Mouse (Mus musculus) forebrain, postnatal 0 days (tissue): ENCODE measurements around the gene Ctnnd1. TPM values are rescaled to one million over a fixed set of nuclear protein-coding genes. Genes with fewer than 3 reads are reported as not detected.
"Not testable (repeated sequence)": the region's sequence is repeated elsewhere in the genome, so short reads cannot be mapped to it uniquely, and the experiment has no call there.

Experiments
- ATAC-seq: fragments of 200-750 bp; cut with Nextera tagmentation; 2 replicates; pipeline ENCODE4 v1.8.0; 2017; ENCODE audit warnings: mild to moderate bottlenecking, moderate library complexity
- DNase-seq: peaks from one replicate; pipeline ENCODE4 v3.0.0-alpha.2; 2015
- H3K27ac ChIP-seq: fragments of 300-500 bp; sonication (generic); 2 replicates; pipeline ENCODE4 v1.5.1; 2014; ENCODE audit warnings: low read depth, mild to moderate bottlenecking, antibody characterized with exemption, low read length, moderate library complexity, mixed read lengths
- H3K27me3 ChIP-seq: fragments of 300-500 bp; sonication (generic); 2 replicates; pipeline ENCODE4 v1.6.1; 2014; ENCODE audit warnings: mild to moderate bottlenecking, low read length, mixed read lengths; ENCODE audit not compliant: insufficient read depth
- H3K36me3 ChIP-seq: fragments of 300-500 bp; sonication (generic); 2 replicates; pipeline ENCODE4 v1.6.1; 2014; ENCODE audit warnings: mild to moderate bottlenecking, moderate library complexity; ENCODE audit not compliant: insufficient read depth
- H3K4me1 ChIP-seq: fragments of 300-500 bp; sonication (generic); 2 replicates; pipeline ENCODE4 v1.6.1; 2014; ENCODE audit warnings: antibody characterized with exemption; ENCODE audit not compliant: insufficient read depth
- H3K4me2 ChIP-seq: fragments of 300-500 bp; sonication (generic); 2 replicates; pipeline ENCODE4 v1.6.1; 2014; ENCODE audit warnings: low read depth, mild to moderate bottlenecking, moderate library complexity
- H3K4me3 ChIP-seq: fragments of 300-500 bp; sonication (generic); 2 replicates; pipeline ENCODE4 v1.5.1; 2014; ENCODE audit warnings: low read depth, low read length, mixed read lengths
- H3K9ac ChIP-seq: fragments of 300-500 bp; sonication (generic); 2 replicates; pipeline ENCODE4 v1.6.1; 2014; ENCODE audit warnings: mild to moderate bottlenecking
- H3K9me3 ChIP-seq: fragments of 300-500 bp; sonication (generic); 2 replicates; pipeline ENCODE4 v1.6.1; 2016; ENCODE audit warnings: low read length
- CTCF ChIP-seq: sonication (generic); IDR thresholded peaks from 2 replicates; pipeline ENCODE4 v1.5.1; 2016; ENCODE audit warnings: antibody characterized with exemption, control low read depth, low read depth
- WGBS: fragments of 180-500 bp; shearing (Covaris S2); extraction: QIAGEN DNeasy Blood & Tissue Kit; methylation state at CpG from one replicate; pipeline ENCODE4 v1.1.7; 2014; 5-methylcytosine and 5-hydroxymethylcytosine counted together
- polyA plus RNA-seq: library from polyadenylated mRNA; unstranded; fragments of >200 nt; fragmentation: Nextera tagmentation; extraction: Ambion mirVana; gene quantifications from 2 replicates; pipeline ENCODE4 v1.2.1, GENCODE M21; 2015
- total RNA-seq: library from RNA; depleted of rRNA; stranded (reverse); fragments of >200 nt; gene quantifications from 2 replicates; pipeline ENCODE4 v1.2.3, GENCODE M21; 2014

The Ctnnd1 gene
- total and polyA plus RNA-seq, 2 experiments from 2014 or later: 18.1 to 87.7 TPM

GRCm38 (mm10) chr2:84677968-84678880 lies 27.7 kb upstream of the Ctnnd1 start, which contains the start of the genes Gm28635 and Med19:
Gene Gm28635, minus strand, starts transcription at chr2:84678041.
Gene Med19, plus strand, starts transcription at chr2:84678402.
- DNase-seq: peak; percentile 98
- Histone ChIP-seq H3K4me3 (peak within 1 kb of the TSS; percentile 99), H3K4me2 (peak within 1 kb of the TSS; percentile 84), H3K9ac (peak within 1 kb of the TSS; percentile 77), H3K4me1 (0 out of 2 replicates have a peak, but pooled peaks cover 14% of the 10 kb centered on the region), H3K36me3 (peaks cover 30% of the 10 kb centered on the region), H3K9me3 (no peaks in the 10 kb centered on the region), H3K27ac (peak within 1 kb of the TSS; percentile 80), H3K27me3 (no peaks in the 10 kb centered on the region)
- 1% methylated on average over 44 of the region's 44 CpGs for WGBS
- ATAC-seq: peak; percentile 99
- TF ChIP-seq CTCF: no peak

- 0 out of 2 replicates have a peak, but pooled peaks cover 14% of the 10 kb centered on the region for H3K4me1 ChIP-seq
- no peak for DNase-seq
- 11% methylated on average over 21 of the region's 22 CpGs for WGBS
Measured at GRCm38 (mm10) chr2:84677270-84677967, 26.9 kb upstream of the Ctnnd1 start.

DNA sequence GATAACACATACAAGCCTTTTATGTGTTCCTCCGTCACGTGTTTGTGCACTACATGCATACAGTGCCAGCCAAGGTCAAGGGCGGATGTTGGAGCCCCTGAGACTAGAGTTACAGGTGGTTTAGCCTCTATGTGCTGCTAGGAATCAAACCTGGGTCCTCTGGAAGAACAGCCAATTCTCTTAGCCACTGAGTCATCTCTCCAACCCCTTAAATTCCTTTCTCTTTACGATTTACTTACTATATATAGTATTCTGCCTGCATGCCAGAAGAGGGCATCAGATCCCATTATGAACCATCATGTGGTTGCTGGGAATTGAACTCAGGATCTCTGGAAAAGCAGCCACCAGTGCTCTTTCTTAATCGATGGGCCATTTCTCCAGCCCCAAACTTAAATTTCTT lies 21.0 kb upstream of the Ctnnd1 start:
- not testable (repeated sequence) for ATAC-seq, H3K27me3 ChIP-seq, H3K27ac ChIP-seq, H3K4me3 ChIP-seq, H3K4me1 ChIP-seq, H3K9me3 ChIP-seq, H3K9ac ChIP-seq, DNase-seq
- Histone ChIP-seq H3K4me2 (peak overlapping the region; percentile 78; the same call in 1 of the 2 replicates), H3K36me3 (peaks cover 38% of the 10 kb centered on the region)
- WGBS: 50% methylated on average over 4 of the region's 5 CpGs

More at GRCm38 (mm10) chr2:84677270-84677967, 26.9 kb upstream of the Ctnnd1 start:
- peak overlapping the region; percentile 64 for H3K4me2 ChIP-seq
- H3K4me3 ChIP-seq: peak overlapping the region; percentile 99
- peak overlapping the region; percentile 80 for H3K27ac ChIP-seq
- no peaks in the 10 kb centered on the region for H3K9me3 ChIP-seq
- TF ChIP-seq CTCF: peak; percentile 68
- ATAC-seq: peak; percentile 27
- H3K36me3 ChIP-seq: peaks cover 38% of the 10 kb centered on the region
- no peaks in the 10 kb centered on the region for H3K27me3 ChIP-seq
- peak overlapping the region; percentile 70 for H3K9ac ChIP-seq

GRCm38 (mm10) chr2:84670569-84670933 lies 20.0 kb upstream of the Ctnnd1 start, which contains the start of gene Selenoh:
Gene Selenoh, minus strand, starts transcription at chr2:84670770.
- Histone ChIP-seq H3K9me3 (no peaks in the 10 kb centered on the region), H3K36me3 (peaks cover 32% of the 10 kb centered on the region), H3K9ac (peak within 1 kb of the TSS; percentile 78), H3K27ac (peak within 1 kb of the TSS; percentile 88), H3K4me3 (peak within 1 kb of the TSS; percentile 79), H3K27me3 (no peaks in the 10 kb centered on the region), H3K4me1 (no peaks in the 10 kb centered on the region), H3K4me2 (peak within 1 kb of the TSS; percentile 78)
- DNase-seq (peak; percentile 97), ATAC-seq (peak; percentile 99)
- 0 out of 2 replicates have a peak, but pooled peaks have one; percentile 4 for TF ChIP-seq CTCF
- under 1% methylated on average over 20 of the region's 20 CpGs for WGBS

DNA sequence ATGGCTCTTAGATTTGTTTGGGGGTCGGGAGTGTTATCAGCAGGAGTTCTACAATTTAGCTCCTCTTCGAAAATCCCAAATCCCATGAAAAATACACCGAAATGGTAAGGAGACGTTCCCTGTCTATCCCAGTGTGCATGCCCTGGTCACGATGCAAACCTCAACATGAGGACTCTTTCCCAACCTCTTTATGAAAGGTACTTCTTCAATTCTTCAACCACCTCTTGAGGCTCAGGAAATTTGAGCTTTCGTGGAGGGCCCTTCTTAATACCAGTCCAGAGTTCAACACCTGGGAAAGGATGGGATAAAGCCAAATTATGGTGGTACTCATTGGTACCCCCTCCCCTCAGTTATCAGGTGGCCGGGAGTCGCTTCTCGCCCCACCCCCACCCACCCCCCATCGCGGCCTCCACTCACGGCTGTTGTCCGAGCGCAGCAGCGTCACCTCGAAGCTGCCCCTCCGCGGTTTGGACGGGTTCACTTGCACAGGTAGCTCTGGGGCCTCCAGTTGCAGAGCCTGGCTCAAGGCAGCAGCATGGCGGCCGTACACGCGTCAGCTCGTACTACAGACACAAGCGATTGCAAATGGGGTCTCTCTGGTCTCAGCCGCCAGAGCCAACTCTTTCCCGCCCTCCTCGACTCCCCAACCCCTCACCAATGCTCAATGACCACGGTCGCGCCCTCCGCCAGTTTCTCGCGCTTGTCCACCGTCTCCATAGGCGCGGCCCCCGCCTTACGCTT lies 19.4 kb upstream of the Ctnnd1 start:
- peaks cover 29% of the 10 kb centered on the region for H3K36me3 ChIP-seq
- no peaks in the 10 kb centered on the region for H3K9me3 ChIP-seq
- ATAC-seq (peak; percentile 70), DNase-seq (peak; percentile 14)
- no peaks in the 10 kb centered on the region for H3K27me3 ChIP-seq
- H3K9ac ChIP-seq: peak overlapping the region; percentile 78
- 3% methylated on average over 36 of the region's 39 CpGs for WGBS
- H3K4me3 ChIP-seq: peak overlapping the region; percentile 79
- peak overlapping the region; percentile 78 for H3K4me2 ChIP-seq
- TF ChIP-seq CTCF: no peak
- H3K27ac ChIP-seq: peak overlapping the region; percentile 88
- no peaks in the 10 kb centered on the region for H3K4me1 ChIP-seq

DNA sequence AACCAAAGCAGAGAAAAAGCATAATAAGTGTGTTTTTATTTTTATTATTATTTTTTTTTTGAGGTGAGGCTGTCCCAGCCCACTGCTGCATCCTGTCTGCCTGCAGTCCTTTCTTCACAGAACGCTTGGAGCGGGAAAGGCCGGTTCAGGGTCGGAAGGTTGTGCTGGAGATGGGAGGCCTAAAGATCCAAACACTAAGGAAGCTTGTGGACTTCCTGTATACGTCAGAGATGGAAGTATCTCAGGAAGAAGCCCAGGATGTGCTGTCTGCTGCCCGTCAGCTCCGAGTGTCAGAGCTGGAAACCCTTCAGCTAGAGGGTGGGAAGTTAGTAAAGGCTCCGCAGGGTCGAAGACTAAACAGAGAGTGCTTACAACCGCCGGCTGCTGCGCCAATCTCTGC lies 15.5 kb upstream of the Ctnnd1 start:
- Histone ChIP-seq H3K9me3 (no peaks in the 10 kb centered on the region), H3K4me1 (no peaks in the 10 kb centered on the region), H3K4me2 (no peak overlapping the region), H3K27me3 (no peaks in the 10 kb centered on the region), H3K4me3 (no peak overlapping the region), H3K9ac (no peak overlapping the region), H3K36me3 (0 out of 2 replicates have a peak, but pooled peaks cover 5% of the 10 kb centered on the region), H3K27ac (no peak overlapping the region)
- TF ChIP-seq CTCF: no peak
- DNase-seq (no peak), ATAC-seq (no peak)
- 72% methylated on average over 12 of the region's 12 CpGs for WGBS
